Mouse (Mus musculus): ENCODE results near the gene Sfmbt1.

- TF ChIP-seq CTCF (IDR thresholded peaks at IDR 0.05; ENCODE audit: low read depth) (peak; percentile 4; the same call in 1 of the 2 replicates), EP300 (optimal IDR thresholded peaks at IDR 0.05) (no peak)
Measured at GRCm38 (mm10) chr14:30714799-30715617, at the start of gene Sfmbt1.
